Mouse (Mus musculus) MEL (cell line): ENCODE measurements at regions not wholly inside any gene's neighbourhood (a gene's known extent, or its start where the extent isn't known, plus 50 kb on each side); places are given as distances from the start of the nearest gene placed in this dataset.

Experiments used
- DNase-seq: peaks from one replicate; pipeline ENCODE4 v3.0.0; 2011; ENCODE audit warnings: low read depth, low spot score
- H3K27ac ChIP-seq: 2 replicates; pipeline ENCODE4 v1.5.1; 2012; ENCODE audit warnings: low read depth, mild to moderate bottlenecking, control low read depth, low read length, moderate library complexity; ENCODE audit not compliant: control insufficient read depth
- H3K27me3 ChIP-seq, 2 experiments: fragments of 150-350 bp in 1 of 2; sonication (generic) in 1 of 2; 2 replicates each; pipeline ENCODE4 v1.6.1; 2012; ENCODE audit warnings: low read length in 2 of 2, mild to moderate bottlenecking in 2 of 2, improper control_type of control experiment in 1 of 2, moderate library complexity in 1 of 2; ENCODE audit not compliant: insufficient read depth in 2 of 2, control insufficient read depth in 1 of 2
- H3K36me3 ChIP-seq, 2 experiments: 2 replicates each; pipeline ENCODE4 v1.6.1; 2012 to 2014; ENCODE audit warnings: low read length in 2 of 2, improper control_type of control experiment in 1 of 2, inconsistent platforms in 1 of 2, mild to moderate bottlenecking in 1 of 2; ENCODE audit not compliant: insufficient read depth in 2 of 2, control insufficient read depth in 1 of 2
- H3K4me1 ChIP-seq, 2 experiments: fragments of 150-350 bp in 1 of 2; sonication (generic) in 1 of 2; 2 replicates each; pipeline ENCODE4 v1.6.1; 2012; ENCODE audit warnings: low read length in 2 of 2, improper control_type of control experiment in 1 of 2, mild to moderate bottlenecking in 1 of 2; ENCODE audit not compliant: insufficient read depth in 2 of 2, control insufficient read depth in 1 of 2
- H3K4me3 ChIP-seq, 2 experiments: fragments of 150-350 bp in 1 of 2; sonication (generic) in 1 of 2; 2 replicates each; pipeline ENCODE4 v1.5.1; 2012; ENCODE audit warnings: low read depth in 2 of 2, low read length in 2 of 2, mild to moderate bottlenecking in 2 of 2, moderate library complexity in 2 of 2, control low read depth in 1 of 2, improper control_type of control experiment in 1 of 2; ENCODE audit not compliant: control insufficient read depth in 1 of 2, insufficient read depth in 1 of 2
- H3K79me2 ChIP-seq: 2 replicates; pipeline ENCODE4 v1.6.1; 2012; ENCODE audit warnings: mild to moderate bottlenecking, low read length, moderate library complexity; ENCODE audit not compliant: control insufficient read depth, poor library complexity, insufficient read depth
- H3K9ac ChIP-seq: 2 replicates; pipeline ENCODE4 v1.6.1; 2012; ENCODE audit warnings: low read depth, mild to moderate bottlenecking, control low read depth, low read length, moderate library complexity; ENCODE audit not compliant: control insufficient read depth, poor library complexity, severe bottlenecking
- H3K9me3 ChIP-seq: fragments of 150-350 bp; sonication (generic); replicated peaks from 2 replicates; pipeline ENCODE4 v1.6.1; 2012; ENCODE audit warnings: mild to moderate bottlenecking, low read length, improper control_type of control experiment, moderate library complexity; ENCODE audit not compliant: insufficient read depth
- CHD1 ChIP-seq: IDR thresholded peaks from 2 replicates; pipeline ENCODE4 v1.6.1; 2012; ENCODE audit warnings: low read depth, mild to moderate bottlenecking, inconsistent platforms, low read length, improper control_type of control experiment
- CHD2 ChIP-seq: IDR thresholded peaks from 2 replicates; pipeline ENCODE4 v1.6.1; 2011; ENCODE audit warnings: low read length, improper control_type of control experiment
- EP300 ChIP-seq, 2 experiments: IDR thresholded peaks; 2 replicates each; pipeline ENCODE4 v1.6.1; 2011; ENCODE audit warnings: improper control_type of control experiment in 2 of 2, low read length in 2 of 2, low read depth in 1 of 2, mild to moderate bottlenecking in 1 of 2
- ETS1 ChIP-seq: IDR thresholded peaks from 2 replicates; pipeline ENCODE4 v1.6.1; 2012; ENCODE audit warnings: low read depth, mild to moderate bottlenecking, inconsistent platforms, low read length, improper control_type of control experiment, moderate library complexity
- GABPA ChIP-seq: IDR thresholded peaks from 2 replicates; pipeline ENCODE4 v1.6.1; 2012; ENCODE audit warnings: low read depth, mild to moderate bottlenecking, inconsistent platforms, low read length, improper control_type of control experiment, moderate library complexity
- GATA1 ChIP-seq: IDR thresholded peaks from 2 replicates; pipeline ENCODE4 v1.6.1; 2011; ENCODE audit warnings: low read depth, low read length, improper control_type of control experiment
- HCFC1 ChIP-seq: IDR thresholded peaks from 2 replicates; pipeline ENCODE4 v1.6.1; 2012; ENCODE audit warnings: low read depth, mild to moderate bottlenecking, inconsistent platforms, low read length, improper control_type of control experiment, moderate library complexity
- KAT2A ChIP-seq: conservative IDR thresholded peaks from 2 replicates; pipeline ENCODE4 v1.6.1; 2012; ENCODE audit warnings: low read depth, low read length, improper control_type of control experiment, inconsistent platforms
- MEF2A ChIP-seq: IDR thresholded peaks from 2 replicates; pipeline ENCODE4 v1.6.1; 2014; ENCODE audit warnings: low read depth, mild to moderate bottlenecking, inconsistent platforms, low read length, improper control_type of control experiment; ENCODE audit not compliant: poor library complexity, insufficient replicate concordance, severe bottlenecking; ENCODE audit errors: extremely low read depth
- MXI1 ChIP-seq: IDR thresholded peaks from 2 replicates; pipeline ENCODE4 v1.6.1; 2011; ENCODE audit warnings: mild to moderate bottlenecking, low read depth, low read length, improper control_type of control experiment
- MYC ChIP-seq: IDR thresholded peaks from 2 replicates; pipeline ENCODE4 v1.6.1; 2011; ENCODE audit warnings: low read depth, mild to moderate bottlenecking, low read length, improper control_type of control experiment, moderate library complexity
- NELFE ChIP-seq: IDR thresholded peaks from 2 replicates; pipeline ENCODE4 v1.6.1; 2011; ENCODE audit warnings: low read depth, low read length, improper control_type of control experiment
- POLR2A ChIP-seq, 2 experiments: IDR thresholded peaks; 2 replicates each; pipeline ENCODE4 v1.6.1; 2011 to 2012; ENCODE audit warnings: low read length in 2 of 2, mild to moderate bottlenecking in 2 of 2, control low read depth in 1 of 2, improper control_type of control experiment in 1 of 2, low read depth in 1 of 2, moderate library complexity in 1 of 2; ENCODE audit not compliant: control insufficient read depth in 1 of 2, insufficient read depth in 1 of 2, poor library complexity in 1 of 2
- POLR2AphosphoS2 ChIP-seq: IDR thresholded peaks from 2 replicates; pipeline ENCODE4 v1.6.1; 2011; ENCODE audit warnings: low read length, improper control_type of control experiment
- POLR2AphosphoS5 ChIP-seq: IDR thresholded peaks from 2 replicates; pipeline ENCODE4 v1.6.1; 2012; ENCODE audit warnings: low read depth, borderline replicate concordance, mild to moderate bottlenecking, inconsistent platforms, low read length, moderate library complexity, mixed read lengths
- RCOR1 ChIP-seq: IDR thresholded peaks from 2 replicates; pipeline ENCODE4 v1.6.1; 2012; ENCODE audit warnings: low read depth, mild to moderate bottlenecking, inconsistent platforms, low read length, improper control_type of control experiment
- SMC3 ChIP-seq: IDR thresholded peaks from 2 replicates; pipeline ENCODE4 v1.6.1; 2011; ENCODE audit warnings: low read depth, low read length, improper control_type of control experiment
- TAL1 ChIP-seq: IDR thresholded peaks from 2 replicates; pipeline ENCODE4 v1.6.1; 2012; ENCODE audit warnings: mild to moderate bottlenecking, inconsistent platforms, low read length, moderate library complexity, mixed read lengths
- TBP ChIP-seq: IDR thresholded peaks from 2 replicates; pipeline ENCODE4 v1.8.0; 2011; ENCODE audit warnings: low read depth, low read length, improper control_type of control experiment
- ZC3H11A ChIP-seq: IDR thresholded peaks from 2 replicates; pipeline ENCODE4 v1.6.1; 2012; ENCODE audit warnings: low read depth, mild to moderate bottlenecking, inconsistent platforms, low read length, improper control_type of control experiment
- ZKSCAN1 ChIP-seq: IDR thresholded peaks from 2 replicates; pipeline ENCODE4 v1.6.1; 2012; ENCODE audit warnings: low read depth, mild to moderate bottlenecking, inconsistent platforms, low read length, improper control_type of control experiment, moderate library complexity
- ZMIZ1 ChIP-seq: IDR thresholded peaks from 2 replicates; pipeline ENCODE4 v1.6.1; 2012; ENCODE audit warnings: low read depth, mild to moderate bottlenecking, inconsistent platforms, low read length, improper control_type of control experiment, moderate library complexity

GRCm38 (mm10) chr3:102610970-102611369, 123.4 kb upstream of the Tspan2 start:
- no peak for DNase-seq
- no peaks in the 10 kb centered on the region for H3K27me3 ChIP-seq
- no peak overlapping the region for H3K9ac ChIP-seq
- H3K79me2 ChIP-seq: no peaks in the 10 kb centered on the region
- H3K4me1 ChIP-seq: no peaks in the 10 kb centered on the region
- no peak overlapping the region for H3K27ac ChIP-seq
- no peak overlapping the region for H3K4me3 ChIP-seq
- H3K36me3 ChIP-seq: no peaks in the 10 kb centered on the region
- TF ChIP-seq GABPA (no peak), POLR2AphosphoS5 (no peak), GATA1 (no peak), KAT2A (no peak), CHD2 (no peak), ZC3H11A (no peak), EP300 (IDR thresholded peaks at IDR 0.05; ENCODE audit: low read depth in 1 of 2, low read length in 2 of 2) (no peak), SMC3 (no peak), TAL1 (no peak)
- TF ChIP-seq, all 39 proteins: peak for 0
- H3K9me3 ChIP-seq: no peaks in the 10 kb centered on the region

- H3K27ac ChIP-seq: no peak overlapping the region
- no peaks in the 10 kb centered on the region for H3K4me1 ChIP-seq
- H3K36me3 ChIP-seq: no peaks in the 10 kb centered on the region
- no peak overlapping the region for H3K9ac ChIP-seq
- no peak for DNase-seq
- no peaks in the 10 kb centered on the region for H3K27me3 ChIP-seq
- no peaks in the 10 kb centered on the region for H3K79me2 ChIP-seq
- TF ChIP-seq CHD1 (no peak), ETS1 (no peak), MEF2A (no peak), ZKSCAN1 (no peak), ZMIZ1 (no peak), POLR2A (IDR thresholded peaks at IDR 0.05; ENCODE audit: control insufficient read depth in 1 of 2, insufficient read depth in 1 of 2, low read depth in 1 of 2, low read length in 2 of 2, poor library complexity in 1 of 2) (no peak), SMC3 (no peak), GABPA (no peak), RCOR1 (no peak), MYC (no peak), POLR2AphosphoS2 (no peak), NELFE (no peak), HCFC1 (no peak), MXI1 (no peak), CHD2 (no peak), TBP (no peak)
- H3K4me3 ChIP-seq: no peak overlapping the region
- no peaks in the 10 kb centered on the region for H3K9me3 ChIP-seq
Measured at GRCm38 (mm10) chr3:102611398-102612366, 122.6 kb upstream of the Tspan2 start.
